Mouse (Mus musculus) intestine, embryonic 16.5 days (tissue): Measurements from ENCODE around the gene Sart1. TPM values are rescaled to one million over a fixed set of nuclear protein-coding genes. Genes with fewer than 3 reads are reported as not detected.
A peak's percentile ranks its signal among the peaks of the same experiment; 100 is the strongest.
"Not testable (repeated sequence)": the region's sequence is repeated elsewhere in the genome, so short reads cannot be mapped to it uniquely, and the experiment has no call there.

ENCODE experiments used
- ATAC-seq: fragments of 200-750 bp; cut with Nextera tagmentation; 2 replicates; pipeline ENCODE4 v1.8.0; 2017; ENCODE audit warnings: moderate TSS enrichment, moderate library complexity
- H3K27ac ChIP-seq: fragments of 300-500 bp; sonication (generic); 2 replicates; pipeline ENCODE4 v1.5.1; 2014; ENCODE audit warnings: mild to moderate bottlenecking, low read length
- H3K27me3 ChIP-seq: fragments of 300-500 bp; sonication (generic); replicated peaks from 2 replicates; pipeline ENCODE4 v1.6.1; 2014; ENCODE audit warnings: low read length, control low read depth, mixed read lengths; ENCODE audit not compliant: control insufficient read depth, insufficient read depth
- H3K36me3 ChIP-seq: fragments of 300-500 bp; sonication (generic); 2 replicates; pipeline ENCODE4 v1.6.1; 2014; ENCODE audit warnings: low read length, control low read depth; ENCODE audit not compliant: control insufficient read depth, insufficient read depth
- H3K4me1 ChIP-seq: fragments of 300-500 bp; sonication (generic); 2 replicates; pipeline ENCODE4 v1.6.1; 2014; ENCODE audit warnings: low read length, control low read depth, mixed read lengths; ENCODE audit not compliant: control insufficient read depth, insufficient read depth
- H3K4me2 ChIP-seq: fragments of 300-500 bp; sonication (generic); 2 replicates; pipeline ENCODE4 v1.6.1; 2014; ENCODE audit warnings: low read depth, low read length, control low read depth
- H3K4me3 ChIP-seq: fragments of 300-500 bp; sonication (generic); 2 replicates; pipeline ENCODE4 v1.5.1; 2014; ENCODE audit warnings: mild to moderate bottlenecking, low read length
- H3K9ac ChIP-seq: fragments of 300-500 bp; sonication (generic); 2 replicates; pipeline ENCODE4 v1.6.1; 2014; ENCODE audit warnings: low read depth, low read length
- H3K9me3 ChIP-seq: fragments of 300-500 bp; sonication (generic); 2 replicates; pipeline ENCODE4 v1.6.1; 2016; ENCODE audit warnings: low read length, control low read depth; ENCODE audit not compliant: control insufficient read depth
- WGBS: fragments of 180-500 bp; shearing (Covaris S2); extraction: QIAGEN DNeasy Blood & Tissue Kit; methylation state at CpG from one replicate; pipeline ENCODE4 v1.1.7; 2014; 5-methylcytosine and 5-hydroxymethylcytosine counted together
- polyA plus RNA-seq: library from polyadenylated mRNA; unstranded; fragments of >200 nt; fragmentation: Nextera tagmentation; extraction: Ambion mirVana; gene quantifications from 2 replicates; pipeline ENCODE4 v1.2.1, GENCODE M21; 2015

The Sart1 gene
- polyA plus RNA-seq, 1 experiment from 2014 or later: 60.2 TPM

DNA sequence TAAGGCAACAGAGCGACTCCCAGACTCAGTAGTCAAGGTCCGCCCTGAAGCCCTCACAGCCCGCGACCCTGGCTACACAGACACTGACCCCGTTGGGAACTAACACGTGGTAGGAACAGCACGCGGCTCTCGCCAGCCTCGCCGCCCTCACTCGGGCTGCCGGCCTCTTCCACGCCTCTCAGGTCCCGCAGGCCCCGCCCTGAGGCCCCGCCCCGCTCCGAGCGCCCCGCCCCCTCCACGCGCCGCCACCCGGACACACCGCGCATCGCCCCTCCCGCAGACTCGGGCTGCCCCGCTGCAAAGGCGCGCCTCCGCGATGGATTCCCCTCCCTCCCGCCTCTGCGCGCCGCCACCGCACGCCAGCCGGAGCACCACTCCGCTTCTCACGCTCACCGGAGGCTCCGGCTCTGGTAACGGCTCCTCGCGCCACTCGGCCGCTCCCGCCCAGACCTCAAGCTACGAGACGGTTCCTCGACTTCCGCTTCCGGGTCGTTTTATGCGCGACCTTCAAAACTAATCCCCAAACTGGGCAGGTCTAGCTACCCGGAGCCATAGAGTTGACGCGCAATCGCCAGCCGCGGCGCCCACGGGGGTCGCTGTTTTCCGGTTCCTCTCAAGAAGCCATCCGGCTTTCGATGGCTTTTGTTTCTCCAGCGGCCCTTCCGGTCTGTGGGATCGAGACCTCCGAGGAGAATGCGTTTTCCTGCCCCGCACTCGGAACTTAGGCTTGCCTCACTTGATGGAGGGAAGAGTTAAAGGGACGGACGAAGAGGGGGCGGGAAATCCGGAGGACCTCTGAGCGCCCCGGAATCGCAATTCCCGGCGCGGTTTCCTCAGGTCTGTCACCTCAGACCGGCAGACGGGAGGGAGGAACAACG, 22.1 kb downstream of the Sart1 start, which contains the start of gene Eif1ad:
TSS of gene Eif1ad (plus strand) at position 567 of the 878 bp plus-strand sequence.
- Histone ChIP-seq H3K4me3 (peak within 1 kb of the TSS; percentile 96), H3K4me2 (peak within 1 kb of the TSS; percentile 84), H3K36me3 (peaks cover 12% of the 10 kb centered on the region; the same call in 1 of the 2 replicates), H3K9ac (peak within 1 kb of the TSS; percentile 93), H3K27ac (peak within 1 kb of the TSS; percentile 96), H3K27me3 (no peaks in the 10 kb centered on the region), H3K4me1 (peaks cover 13% of the 10 kb centered on the region), H3K9me3 (no peaks in the 10 kb centered on the region)
- under 1% methylated on average over 92 of the region's 92 CpGs for WGBS
- peak; percentile 95 for ATAC-seq

- ATAC-seq: no peak
- no peaks in the 10 kb centered on the region for H3K27me3 ChIP-seq
- 16% methylated on average over 11 of the region's 11 CpGs for WGBS
- peak overlapping the region; percentile 96 for H3K4me3 ChIP-seq
- H3K9me3 ChIP-seq: no peaks in the 10 kb centered on the region
- peaks cover 12% of the 10 kb centered on the region; the same call in 1 of the 2 replicates for H3K36me3 ChIP-seq
- peak overlapping the region; percentile 93 for H3K9ac ChIP-seq
- H3K4me1 ChIP-seq: peaks cover 13% of the 10 kb centered on the region
- H3K4me2 ChIP-seq: peak overlapping the region; percentile 84
- peak overlapping the region; percentile 96; the same call in 1 of the 2 replicates for H3K27ac ChIP-seq
Observed at GRCm38 (mm10) chr19:5365751-5366150, 22.8 kb downstream of the Sart1 start.

DNA sequence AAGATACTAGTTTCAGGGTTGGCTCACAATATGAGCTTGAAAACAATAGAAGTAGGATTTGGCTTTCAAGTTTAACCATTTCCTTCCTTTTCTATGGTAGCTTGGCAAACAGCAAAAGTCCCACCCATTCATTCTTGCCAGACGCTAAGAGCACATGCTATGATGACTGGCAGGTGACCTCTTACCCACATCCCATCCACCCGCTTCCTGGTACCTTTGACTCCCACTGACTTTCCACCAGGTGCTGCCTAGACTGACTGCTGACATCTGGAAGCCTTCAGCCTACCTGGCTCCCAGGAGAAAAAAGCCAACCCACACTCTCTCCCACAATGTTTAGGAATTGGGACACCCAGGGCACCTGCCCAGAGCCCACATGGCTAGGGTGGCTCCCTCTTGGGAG, 24.4 kb downstream of the Sart1 start:
- ATAC-seq: no peak

GRCm38 (mm10) chr19:5362186-5362585, 26.3 kb downstream of the Sart1 start:
- WGBS: 82% methylated on average over 2 of the region's 2 CpGs
- Histone ChIP-seq H3K9ac (no peak overlapping the region), H3K36me3 (peaks cover 3% of the 10 kb centered on the region; the same call in 1 of the 2 replicates), H3K4me1 (peaks cover 5% of the 10 kb centered on the region), H3K4me3 (no peak overlapping the region), H3K4me2 (no peak overlapping the region), H3K27ac (no peak overlapping the region), H3K27me3 (no peaks in the 10 kb centered on the region), H3K9me3 (no peaks in the 10 kb centered on the region)
- no peak for ATAC-seq

More for the DNA sequence above, 24.4 kb downstream of the Sart1 start:
- H3K27me3 ChIP-seq: no peaks in the 10 kb centered on the region
- peaks cover 13% of the 10 kb centered on the region for H3K4me1 ChIP-seq
- no peak overlapping the region for H3K27ac ChIP-seq
- no peak overlapping the region for H3K4me3 ChIP-seq
- no peaks in the 10 kb centered on the region for H3K9me3 ChIP-seq
- 81% methylated on average over 2 of the region's 2 CpGs for WGBS
- H3K9ac ChIP-seq: no peak overlapping the region
- peaks cover 3% of the 10 kb centered on the region; the same call in 1 of the 2 replicates for H3K36me3 ChIP-seq
- H3K4me2 ChIP-seq: no peak overlapping the region

- no CpG with 5 or more reads among the region's 1 CpGs for WGBS
- Histone ChIP-seq H3K4me1 (0 out of 2 replicates have a peak, but pooled peaks cover 7% of the 10 kb centered on the region), H3K4me2 (no peak overlapping the region), H3K36me3 (no peaks in the 10 kb centered on the region), H3K9me3 (no peaks in the 10 kb centered on the region), H3K27ac (peak overlapping the region; percentile 35; the same call in 1 of the 2 replicates), H3K4me3 (no peak overlapping the region), H3K9ac (no peak overlapping the region), H3K27me3 (no peaks in the 10 kb centered on the region)
- ATAC-seq: peak; percentile 79
Observed at GRCm38 (mm10) chr19:5356080-5356479, 32.4 kb downstream of the Sart1 start.

- no peaks in the 10 kb centered on the region for H3K27me3 ChIP-seq
- peak; percentile 75 for ATAC-seq
- no peaks in the 10 kb centered on the region for H3K9me3 ChIP-seq
- no peak overlapping the region for H3K4me3 ChIP-seq
- H3K4me1 ChIP-seq: peaks cover 9% of the 10 kb centered on the region; the same call in 1 of the 2 replicates
- WGBS: 80% methylated on average over 2 of the region's 2 CpGs
- H3K36me3 ChIP-seq: no peaks in the 10 kb centered on the region
- H3K9ac ChIP-seq: no peak overlapping the region
- peak overlapping the region; percentile 69 for H3K27ac ChIP-seq
- H3K4me2 ChIP-seq: no peak overlapping the region
Observed at GRCm38 (mm10) chr19:5353609-5354008, 34.9 kb downstream of the Sart1 start.

GRCm38 (mm10) chr19:5349502-5349873, 39.0 kb downstream of the Sart1 start, which contains the start of gene Cst6:
Gene Cst6 (minus strand): TSS chr19:5349574.
- H3K27me3 ChIP-seq, H3K27ac ChIP-seq, ATAC-seq, H3K9me3 ChIP-seq, H3K4me1 ChIP-seq, H3K36me3 ChIP-seq: not testable (repeated sequence)
- Histone ChIP-seq H3K4me3 (peak within 1 kb of the TSS; percentile 49), H3K4me2 (peak within 1 kb of the TSS; percentile 80), H3K9ac (peak within 1 kb of the TSS; percentile 66)
- 59% methylated on average over 6 of the region's 6 CpGs for WGBS

GRCm38 (mm10) chr19:5348526-5349501, 39.7 kb downstream of the Sart1 start:
- H3K4me2 ChIP-seq: peak overlapping the region; percentile 80
- no peak overlapping the region for H3K27ac ChIP-seq
- H3K36me3 ChIP-seq: no peaks in the 10 kb centered on the region
- WGBS: 4% methylated on average over 34 of the region's 34 CpGs
- peak overlapping the region; percentile 49 for H3K4me3 ChIP-seq
- no peaks in the 10 kb centered on the region for H3K9me3 ChIP-seq
- peak overlapping the region; percentile 66 for H3K9ac ChIP-seq
- no peaks in the 10 kb centered on the region for H3K27me3 ChIP-seq
- H3K4me1 ChIP-seq: peaks cover 8% of the 10 kb centered on the region; the same call in 1 of the 2 replicates
- ATAC-seq: peak; percentile 85

DNA sequence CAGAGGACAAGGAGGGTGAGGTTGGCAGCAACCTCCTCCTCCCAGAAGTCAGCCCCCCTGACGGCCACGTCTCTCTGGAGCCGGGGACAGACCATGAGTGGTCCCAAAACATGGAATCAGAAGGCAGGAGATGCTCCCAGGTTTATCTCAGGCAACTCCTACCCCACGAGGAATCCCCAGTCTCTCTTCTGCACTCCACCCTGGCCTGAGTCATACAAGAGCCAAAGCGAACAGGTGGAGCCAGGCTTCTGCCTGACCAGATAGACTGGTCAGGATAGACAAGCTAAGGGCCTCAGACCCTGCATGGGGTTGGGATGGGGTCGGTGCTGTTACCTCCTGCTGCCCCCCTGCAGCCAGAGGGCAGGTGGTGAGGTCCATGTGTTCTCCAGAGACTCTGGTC, 40.4 kb downstream of the Sart1 start:
- Histone ChIP-seq H3K36me3 (no peaks in the 10 kb centered on the region), H3K4me3 (no peak overlapping the region), H3K9ac (no peak overlapping the region), H3K27ac (no peak overlapping the region), H3K4me1 (peaks cover 2% of the 10 kb centered on the region; the same call in 1 of the 2 replicates), H3K27me3 (no peaks in the 10 kb centered on the region), H3K4me2 (no peak overlapping the region), H3K9me3 (no peaks in the 10 kb centered on the region)
- 82% methylated on average over 6 of the region's 6 CpGs for WGBS
- no peak for ATAC-seq
